Mouse (Mus musculus) heart, embryonic 16.5 days (tissue): Measurements from ENCODE around the gene Gm49776. TPM values are rescaled to one million over a fixed set of nuclear protein-coding genes. Genes with fewer than 3 reads are reported as not detected.
A peak's percentile ranks its signal among the peaks of the same experiment; 100 is the strongest.

Experiments used
- ATAC-seq: fragments of 200-750 bp; cut with Nextera tagmentation; replicated peaks from 2 replicates; pipeline ENCODE4 v1.8.0; 2017; ENCODE audit warnings: moderate number of reproducible peaks; ENCODE audit not compliant: insufficient read depth, low FRiP score; ENCODE audit errors: extremely low read depth
- H3K27ac ChIP-seq: fragments of 300-500 bp; sonication (generic); 2 replicates; pipeline ENCODE4 v1.5.1; 2014; ENCODE audit warnings: mild to moderate bottlenecking, low read length, control low read depth, moderate library complexity
- H3K27me3 ChIP-seq: fragments of 300-500 bp; sonication (generic); 2 replicates; pipeline ENCODE4 v1.6.1; 2014; ENCODE audit warnings: low read length, mixed read lengths; ENCODE audit not compliant: control insufficient read depth, insufficient read depth
- H3K36me3 ChIP-seq: fragments of 300-500 bp; sonication (generic); 2 replicates; pipeline ENCODE4 v1.6.1; 2014; ENCODE audit not compliant: control insufficient read depth, insufficient read depth
- H3K4me1 ChIP-seq: fragments of 300-500 bp; sonication (generic); 2 replicates; pipeline ENCODE4 v1.6.1; 2014; ENCODE audit warnings: low read length, mixed read lengths; ENCODE audit not compliant: control insufficient read depth, insufficient read depth
- H3K4me2 ChIP-seq: fragments of 300-500 bp; sonication (generic); 2 replicates; pipeline ENCODE4 v1.6.1; 2014; ENCODE audit warnings: low read depth, mild to moderate bottlenecking, control low read depth, low read length
- H3K4me3 ChIP-seq: fragments of 300-500 bp; sonication (generic); 2 replicates; pipeline ENCODE4 v1.5.1; 2014; ENCODE audit warnings: mild to moderate bottlenecking, control low read depth, low read length
- H3K9ac ChIP-seq: fragments of 300-500 bp; sonication (generic); 2 replicates; pipeline ENCODE4 v1.6.1; 2014; ENCODE audit warnings: low read length, control low read depth
- H3K9me3 ChIP-seq: fragments of 300-500 bp; sonication (generic); replicated peaks from 2 replicates; pipeline ENCODE4 v1.6.1; 2016; ENCODE audit warnings: low read length; ENCODE audit not compliant: control insufficient read depth
- WGBS: fragments of 180-500 bp; shearing (Covaris S2); extraction: QIAGEN DNeasy Blood & Tissue Kit; methylation state at CpG from one replicate; pipeline ENCODE4 v1.1.7; 2014; 5-methylcytosine and 5-hydroxymethylcytosine counted together
- polyA plus RNA-seq: library from polyadenylated mRNA; unstranded; fragments of >200 nt; fragmentation: Nextera tagmentation; extraction: Ambion mirVana; gene quantifications from 2 replicates; pipeline ENCODE4 v1.2.1, GENCODE M21; 2015

The Gm49776 gene
- polyA plus RNA-seq, 1 experiment from 2014 or later = not detected

GRCm38 (mm10) chr16:18252736-18253135, 5.4 kb downstream of the Gm49776 start:
- no peak overlapping the region for H3K4me2 ChIP-seq
- no peak for ATAC-seq
- no peak overlapping the region for H3K27ac ChIP-seq
- peaks cover 54% of the 10 kb centered on the region for H3K36me3 ChIP-seq
- H3K27me3 ChIP-seq = no peaks in the 10 kb centered on the region
- H3K9ac ChIP-seq = no peak overlapping the region
- H3K4me1 ChIP-seq = peaks cover 17% of the 10 kb centered on the region
- no peak overlapping the region for H3K4me3 ChIP-seq
- WGBS = 77% methylated on average over 6 of the region's 6 CpGs
- no peaks in the 10 kb centered on the region for H3K9me3 ChIP-seq

- Histone ChIP-seq H3K27ac (no peak overlapping the region), H3K4me3 (no peak overlapping the region), H3K9ac (peak overlapping the region; percentile 39; the same call in 1 of the 2 replicates), H3K4me1 (peaks cover 26% of the 10 kb centered on the region), H3K9me3 (no peaks in the 10 kb centered on the region), H3K27me3 (no peaks in the 10 kb centered on the region), H3K36me3 (peaks cover 46% of the 10 kb centered on the region), H3K4me2 (peak overlapping the region; percentile 89)
- no peak for ATAC-seq
- WGBS = 59% methylated on average over 10 of the region's 10 CpGs
Measured at GRCm38 (mm10) chr16:18250828-18251790, 7.0 kb downstream of the Gm49776 start.

- Histone ChIP-seq H3K4me1 (peaks cover 26% of the 10 kb centered on the region), H3K9me3 (no peaks in the 10 kb centered on the region), H3K4me3 (peak overlapping the region; percentile 94), H3K27ac (peak overlapping the region; percentile 94; the same call in 1 of the 2 replicates), H3K27me3 (no peaks in the 10 kb centered on the region), H3K36me3 (peaks cover 46% of the 10 kb centered on the region), H3K4me2 (peak overlapping the region; percentile 89), H3K9ac (peak overlapping the region; percentile 95; the same call in 1 of the 2 replicates)
- ATAC-seq = no peak
- WGBS = 63% methylated on average over 4 of the region's 4 CpGs
Measured at GRCm38 (mm10) chr16:18250231-18250630, 7.9 kb downstream of the Gm49776 start.

GRCm38 (mm10) chr16:18249364-18249967, 8.7 kb downstream of the Gm49776 start:
- peak overlapping the region; percentile 94 for H3K4me3 ChIP-seq
- 0 out of 2 replicates have a peak, but pooled peaks have one; percentile 7 for ATAC-seq
- peak overlapping the region; percentile 95 for H3K9ac ChIP-seq
- H3K36me3 ChIP-seq = peaks cover 54% of the 10 kb centered on the region
- no peaks in the 10 kb centered on the region for H3K27me3 ChIP-seq
- peak overlapping the region; percentile 89 for H3K4me2 ChIP-seq
- peaks cover 26% of the 10 kb centered on the region for H3K4me1 ChIP-seq
- peak overlapping the region; percentile 94 for H3K27ac ChIP-seq
- H3K9me3 ChIP-seq = no peaks in the 10 kb centered on the region
- 2% methylated on average over 27 of the region's 27 CpGs for WGBS

- Histone ChIP-seq H3K9me3 (no peaks in the 10 kb centered on the region), H3K4me2 (peak within 1 kb of the TSS; percentile 89), H3K4me3 (peak within 1 kb of the TSS; percentile 94), H3K4me1 (peaks cover 26% of the 10 kb centered on the region), H3K9ac (peak within 1 kb of the TSS; percentile 97), H3K36me3 (peaks cover 53% of the 10 kb centered on the region), H3K27me3 (no peaks in the 10 kb centered on the region), H3K27ac (peak within 1 kb of the TSS; percentile 94)
- under 1% methylated on average over 99 of the region's 102 CpGs for WGBS
- peak; percentile 94 for ATAC-seq
Measured at GRCm38 (mm10) chr16:18248433-18249363, 9.4 kb downstream of the Gm49776 start, which contains the start of the genes Trmt2a and Ranbp1. Trmt2a (plus strand) TSS chr16:18248679. Ranbp1 (minus strand) TSS chr16:18248732.

GRCm38 (mm10) chr16:18247521-18248399, 10.4 kb downstream of the Gm49776 start:
- Histone ChIP-seq H3K4me2 (peak overlapping the region; percentile 73), H3K9me3 (no peaks in the 10 kb centered on the region), H3K4me1 (peaks cover 26% of the 10 kb centered on the region), H3K27me3 (no peaks in the 10 kb centered on the region), H3K9ac (peak overlapping the region; percentile 97), H3K4me3 (peak overlapping the region; percentile 94), H3K36me3 (peaks cover 53% of the 10 kb centered on the region), H3K27ac (peak overlapping the region; percentile 89)
- under 1% methylated on average over 33 of the region's 33 CpGs for WGBS
- ATAC-seq = no peak

GRCm38 (mm10) chr16:18241581-18241980, 16.5 kb downstream of the Gm49776 start:
- Histone ChIP-seq H3K36me3 (peaks cover 63% of the 10 kb centered on the region), H3K27me3 (no peaks in the 10 kb centered on the region), H3K27ac (no peak overlapping the region), H3K4me1 (no peaks in the 10 kb centered on the region), H3K4me2 (no peak overlapping the region), H3K9ac (no peak overlapping the region), H3K4me3 (no peak overlapping the region), H3K9me3 (no peaks in the 10 kb centered on the region)
- WGBS = 94% methylated on average over 10 of the region's 10 CpGs
- no peak for ATAC-seq
